Mouse (Mus musculus) left cerebral cortex, postnatal 10 days (tissue): ENCODE measurements around the gene Map3k15. TPM values are rescaled to one million over a fixed set of nuclear protein-coding genes. Genes with fewer than 3 reads are reported as not detected.

ENCODE experiments used
- DNase-seq, 2 experiments: peaks; one replicate each; pipeline ENCODE4 v3.0.0; 2021 to 2022; ENCODE audit warnings: low spot score in 2 of 2, mixed read lengths in 1 of 2; ENCODE audit errors: extremely low spot score in 1 of 2
- intact Hi-C: fragments of 180-260 bp; cut with DNase I; formaldehyde crosslinking; loops from one replicate; pipeline ENCODE4 v1.15.1; 2025
- total RNA-seq, 2 experiments: library from RNA; stranded (reverse); gene quantifications; 2 replicates each; pipeline ENCODE4 v1.2.3; 2021

Gene Map3k15
- total RNA-seq, 2 experiments from 2014 or later: 1.0 to 1.2 TPM

- DNase-seq: no peak
- intact Hi-C loops: loop anchor here (5.0 kb wide), 3 partner anchors 129 to 489 kb away; partner anchors contain the start of genes Map3k15 and Sh3kbp1
Measured at GRCm38 (mm10) chrX:160116074-160116473, 127.8 kb downstream of the Map3k15 start.

GRCm38 (mm10) chrX:160116658-160117057, 128.4 kb downstream of the Map3k15 start:
- intact Hi-C loops: loop anchor here (5.0 kb wide), 3 partner anchors 129 to 489 kb away; partner anchors contain the start of genes Map3k15 and Sh3kbp1
- DNase-seq: peak; percentile 40 to 61

GRCm38 (mm10) chrX:160134136-160134843, 146.1 kb downstream of the Map3k15 start:
- intact Hi-C loops: no loop called here
- DNase-seq: no peak

DNA sequence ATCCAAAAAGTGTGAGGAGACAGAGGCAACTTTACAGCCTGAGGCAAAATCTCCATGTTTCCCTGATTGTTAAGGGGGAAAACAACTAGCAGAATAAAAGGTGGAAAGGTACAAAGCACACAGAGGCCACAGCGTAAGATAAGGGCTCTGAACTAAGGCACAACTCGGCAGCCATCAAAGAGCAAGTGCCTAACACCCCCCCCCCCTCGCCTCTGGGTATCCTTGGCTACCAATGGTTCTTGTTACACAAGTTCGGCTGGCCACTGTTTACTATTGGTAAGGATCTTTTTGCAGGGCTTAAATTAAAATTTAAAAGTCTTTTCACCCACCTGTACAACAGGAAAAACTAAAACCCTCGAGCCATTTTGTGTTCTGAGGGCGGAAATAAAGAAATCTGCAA, 147.5 kb downstream of the Map3k15 start:
- DNase-seq: no peak
- intact Hi-C loops: no loop called here

- DNase-seq: no peak
- intact Hi-C loops: no loop called here
Measured at GRCm38 (mm10) chrX:160136153-160136552, 147.9 kb downstream of the Map3k15 start.

DNA sequence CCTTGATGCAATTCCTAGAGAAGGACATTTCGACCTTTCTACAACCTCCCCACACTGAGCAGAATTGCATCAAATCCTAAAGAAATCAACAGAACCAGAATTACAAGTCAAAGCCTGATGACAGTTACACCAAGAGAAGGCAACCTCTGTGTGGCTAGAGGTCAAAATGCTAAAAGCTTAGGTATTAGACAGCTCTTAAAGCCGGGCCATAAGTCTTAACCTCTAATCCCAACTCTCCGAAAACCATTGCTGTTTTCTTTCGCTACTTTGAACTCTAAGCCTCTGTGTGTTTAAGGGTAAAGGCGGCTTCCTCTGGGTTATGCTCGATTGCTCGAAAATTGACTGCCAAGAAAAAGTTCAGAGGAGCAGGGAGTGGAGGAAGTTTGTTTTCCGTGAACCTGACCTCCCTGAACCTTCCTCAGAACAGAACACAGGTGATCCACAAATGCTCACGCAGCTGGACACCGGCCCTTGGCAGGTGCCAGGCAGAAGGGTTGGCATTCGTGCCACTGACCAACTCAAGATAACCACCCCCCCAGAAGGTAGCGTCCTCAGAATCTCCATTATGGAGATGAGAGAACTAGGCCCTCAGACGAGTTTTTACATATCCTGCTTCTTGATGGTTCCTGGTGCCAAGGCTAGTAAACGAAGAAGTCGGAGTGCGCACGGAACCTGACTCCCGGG, 149.1 kb downstream of the Map3k15 start:
- intact Hi-C loops: no loop called here
- no peak for DNase-seq

DNA sequence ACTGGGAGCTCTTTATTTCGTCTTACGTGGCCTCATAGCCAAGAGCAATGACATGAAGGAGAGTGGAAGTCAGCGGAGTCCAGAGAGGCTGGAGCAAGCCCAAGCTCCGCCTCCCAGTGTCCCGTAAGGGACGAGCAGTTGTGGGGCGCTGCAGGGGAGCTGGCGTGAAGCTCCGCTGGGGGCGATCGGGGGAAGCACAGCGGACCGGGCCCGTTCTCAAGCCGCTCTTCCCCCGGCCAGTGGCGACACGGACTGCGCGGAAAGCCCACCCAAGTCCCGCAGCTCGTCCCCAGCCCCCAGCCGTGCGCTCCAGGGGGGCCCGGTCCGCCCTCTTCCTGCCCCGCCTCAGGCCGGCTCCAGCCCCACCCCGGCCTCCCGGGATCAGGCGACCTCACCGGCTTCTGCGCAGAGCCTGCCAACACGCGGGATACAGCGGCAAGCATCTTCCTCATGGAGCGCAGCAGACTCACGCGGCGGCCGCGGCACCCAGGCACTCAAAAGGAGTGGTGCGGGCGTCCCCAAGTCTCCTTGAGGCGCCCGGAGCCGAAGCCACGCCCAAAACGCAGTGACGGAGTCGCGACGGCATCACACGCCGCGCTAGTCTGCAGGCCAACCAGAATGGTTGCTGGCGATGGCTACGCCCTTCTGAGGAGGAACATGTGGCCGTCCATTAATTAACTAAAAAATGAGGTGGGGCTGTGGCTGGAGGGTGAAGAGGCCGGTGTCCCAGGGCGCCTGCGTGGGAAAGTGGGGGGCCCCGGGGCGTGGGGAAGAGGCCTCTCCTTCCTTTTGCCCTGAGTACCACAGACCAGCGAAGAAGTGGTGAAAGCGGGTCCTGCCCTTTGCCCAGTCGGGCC, 149.9 kb downstream of the Map3k15 start, which contains the start of gene Pdha1:
Gene Pdha1 (minus strand): TSS at position 553 of the 857 bp plus-strand sequence.
- intact Hi-C loops: no loop called here
- DNase-seq: peak; percentile 84 to 91

DNA sequence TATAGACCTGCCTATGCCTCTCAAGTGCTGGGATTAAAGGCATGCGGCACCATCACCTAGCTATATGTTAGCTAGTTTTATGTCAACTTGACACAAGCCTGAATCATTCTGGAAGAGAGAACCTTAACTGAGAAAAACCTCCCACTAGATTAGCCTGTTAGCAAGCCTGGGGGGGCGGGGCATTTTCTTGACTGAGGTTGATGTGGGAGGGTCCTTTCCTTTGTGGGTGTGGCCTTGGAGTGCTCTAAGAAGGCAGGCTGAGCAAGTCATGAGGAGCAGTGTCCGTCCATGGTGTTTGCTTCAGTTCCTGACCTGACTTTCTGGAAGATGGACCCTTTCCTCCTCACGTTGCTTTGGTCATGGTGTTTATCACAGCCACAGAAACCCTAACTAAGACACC, 158.6 kb downstream of the Map3k15 start:
- no peak for DNase-seq
- intact Hi-C loops: no loop called here

DNA sequence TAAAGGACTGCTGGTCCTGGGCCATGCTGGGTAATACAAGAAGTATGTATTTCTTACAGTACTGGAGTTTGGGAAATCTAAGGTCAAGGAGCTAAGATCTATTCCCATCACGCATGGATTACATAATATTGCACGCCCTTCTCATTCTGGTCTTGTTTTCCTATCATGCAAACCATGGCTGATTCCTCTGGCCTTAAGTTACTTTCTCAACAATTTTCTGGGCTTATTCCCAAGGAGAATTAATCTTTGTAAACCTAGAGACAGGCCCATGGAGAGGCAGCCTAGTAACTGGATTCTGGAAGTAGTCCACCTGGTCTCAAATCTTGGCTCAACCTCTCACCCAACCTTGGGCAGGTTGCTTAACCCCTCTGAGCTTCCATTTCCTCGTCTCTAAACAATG, 159.2 kb downstream of the Map3k15 start:
- intact Hi-C loops: no loop called here
- no peak for DNase-seq

DNA sequence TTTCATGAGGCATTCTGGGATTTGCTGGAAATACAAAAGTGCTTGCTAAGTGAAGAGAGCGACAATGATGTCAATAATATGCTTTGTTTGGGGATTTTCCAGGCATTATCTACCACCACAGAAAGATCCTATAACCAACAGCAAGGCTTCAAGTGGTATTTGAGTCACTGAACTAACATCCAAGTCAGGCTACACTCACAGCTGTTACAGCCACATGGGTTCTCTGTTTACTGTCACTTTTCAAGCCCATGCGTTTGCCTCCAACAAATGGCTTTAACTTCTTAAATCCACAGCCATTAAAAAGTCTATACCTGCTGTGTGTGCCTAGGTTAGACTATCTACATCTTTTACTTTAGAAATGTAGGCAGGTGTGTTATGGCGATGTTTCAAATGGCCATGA, 160.6 kb downstream of the Map3k15 start:
- intact Hi-C loops: no loop called here
- DNase-seq: no peak

- intact Hi-C loops: loop anchor here (5.0 kb wide), 1 partner anchor 879 kb away; no protein-coding TSS in a partner anchor
- DNase-seq: no peak
Measured at GRCm38 (mm10) chrX:160153147-160153815, 165.0 kb downstream of the Map3k15 start.

GRCm38 (mm10) chrX:160164259-160164658, 176.0 kb downstream of the Map3k15 start:
- intact Hi-C loops: no loop called here
- DNase-seq: no peak

DNA sequence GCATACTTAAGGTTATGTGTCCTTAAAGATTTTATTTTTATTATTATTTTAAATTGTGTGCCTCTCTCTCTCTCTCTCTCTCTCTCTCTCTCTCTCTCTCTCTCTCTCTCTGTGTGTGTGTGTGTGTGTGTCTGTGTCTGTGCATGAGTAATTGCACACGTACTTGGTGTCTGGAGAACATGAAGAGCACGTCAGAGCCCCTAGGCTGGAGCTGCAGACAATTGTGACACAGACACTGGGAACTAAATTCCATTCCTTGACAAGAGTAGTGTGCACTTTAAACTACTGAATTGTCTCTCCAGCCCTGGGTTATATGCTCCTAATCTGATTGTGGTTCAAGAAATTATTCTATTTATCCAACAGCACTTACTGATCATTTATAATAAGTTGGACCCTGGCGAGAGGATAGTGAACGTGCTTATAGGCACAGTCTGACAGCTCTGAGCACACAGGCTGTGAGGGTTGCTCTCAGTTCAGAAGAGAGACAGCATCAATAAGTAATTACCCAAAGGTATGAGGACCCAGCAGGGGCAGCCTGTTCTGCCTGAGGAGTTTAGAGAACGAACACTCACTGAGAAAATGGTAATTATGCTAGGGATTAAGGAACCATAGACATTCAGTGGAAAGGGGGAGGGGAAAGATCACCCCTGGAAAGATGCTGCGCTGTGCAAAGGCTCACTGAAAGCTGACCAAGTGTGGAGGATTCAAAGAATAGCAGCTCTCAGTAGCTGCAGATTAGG, 178.2 kb downstream of the Map3k15 start:
- intact Hi-C loops: no loop called here
- DNase-seq: no peak

DNA sequence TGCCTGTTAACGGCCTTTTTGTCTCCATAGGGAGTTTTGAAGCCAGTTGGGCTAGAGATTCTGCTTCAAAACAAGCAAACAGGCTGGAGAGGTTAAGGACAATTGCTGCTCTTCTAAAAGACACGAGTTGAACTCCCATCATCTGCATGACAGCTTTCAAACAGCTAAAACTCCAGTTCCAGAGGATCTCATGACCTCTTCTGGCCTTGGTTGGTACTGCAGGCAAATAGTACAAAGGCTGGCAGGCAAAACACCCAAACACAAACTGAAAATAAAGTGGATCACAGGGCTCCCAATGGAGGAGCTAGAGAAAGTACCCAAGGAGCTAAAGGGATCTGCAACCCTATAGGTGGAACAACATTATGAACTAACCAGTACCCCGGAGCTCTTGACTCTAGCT, 181.9 kb downstream of the Map3k15 start:
- intact Hi-C loops: no loop called here

More for the DNA sequence above, 181.9 kb downstream of the Map3k15 start:
- peak; percentile 23 to 26 for DNase-seq
